Mouse (Mus musculus): ENCODE results near the gene Hist1h4k.

- no peak for TF ChIP-seq CTCF (conservative IDR thresholded peaks at IDR 0.05; ENCODE audit: low read length)
- no peak for TF ChIP-seq POU5F1 (IDR thresholded peaks at IDR 0.05; ENCODE audit: borderline replicate concordance, low read length)
- TF ChIP-seq NANOG (IDR thresholded peaks at IDR 0.05; ENCODE audit: borderline replicate concordance, low read length): peak; percentile 26; the same call in 1 of the 2 replicates
Observed at GRCm38 (mm10) chr13:21786189-21786898, 36.0 kb upstream of the Hist1h4k start.

All from E14TG2a.4 (cell line).